Mouse (Mus musculus): ENCODE measurements around the gene Acsf3. TPM values are rescaled to one million over a fixed set of nuclear protein-coding genes. Genes with fewer than 3 reads are reported as not detected.

Acsf3 gene
- total RNA-seq, 1 experiment = 11.7 TPM

DNA sequence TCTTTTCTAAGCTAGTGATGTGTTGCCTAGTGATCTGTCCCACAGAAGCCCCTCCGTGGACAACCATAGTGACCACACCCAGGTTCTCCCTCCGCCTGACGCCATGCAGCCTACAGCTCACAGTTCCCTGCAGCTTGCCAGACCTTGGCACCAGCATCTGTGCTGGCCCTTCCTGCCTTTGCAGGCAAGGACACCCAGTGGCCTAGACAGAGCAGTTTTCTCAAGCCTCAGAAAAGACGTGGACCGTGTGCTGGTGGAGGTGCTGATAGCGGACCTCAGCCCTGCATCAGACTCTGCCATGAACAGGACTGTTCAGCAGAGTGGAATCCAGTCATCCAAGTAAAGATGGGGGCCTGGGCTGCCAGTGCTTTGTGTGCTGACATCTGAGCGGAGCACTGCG is 35.1 kb downstream of the Acsf3 start:
- no peak for TF ChIP-seq CHD2 (IDR thresholded peaks at IDR 0.05; ENCODE audit: low read depth, low read length)
- TF ChIP-seq ZC3H11A (IDR thresholded peaks at IDR 0.05; ENCODE audit: borderline replicate concordance, low read depth, low read length) = no peak
- TF ChIP-seq ZNF384 (IDR thresholded peaks at IDR 0.05; ENCODE audit: low read depth, low read length) = no peak
- TF ChIP-seq MAFK (IDR thresholded peaks at IDR 0.05; ENCODE audit: insufficient read depth, low read depth, low read length) = no peak
- TF ChIP-seq HCFC1 (IDR thresholded peaks at IDR 0.05; ENCODE audit: borderline replicate concordance, insufficient read depth, low read length) = no peak
- Histone ChIP-seq H3K9me3 (ENCODE audit: control insufficient read depth, insufficient read depth, low read depth, low read length) (no peaks in the 10 kb centered on the region), H3K27ac (ENCODE audit: insufficient read depth, low read depth, low read length, poor library complexity, severe bottlenecking) (no peak overlapping the region), H3K4me1 (ENCODE audit: control insufficient read depth in 2 of 2, insufficient read depth in 2 of 2, low read length in 2 of 2, poor library complexity in 1 of 2) (no peaks in the 10 kb centered on the region; a peak in 1 of 4 replicates), H3K9ac (ENCODE audit: insufficient read depth, low read depth, low read length, poor library complexity, severe bottlenecking) (no peak overlapping the region), H3K36me3 (ENCODE audit: control insufficient read depth, insufficient read depth, low read length, poor library complexity, severe bottlenecking) (no peaks in the 10 kb centered on the region), H3K4me3 (ENCODE audit: insufficient read depth in 1 of 2, low read depth in 1 of 2, low read length in 2 of 2, poor library complexity in 1 of 2, severe bottlenecking in 1 of 2) (no peak overlapping the region)
- DNase-seq (ENCODE audit: low read depth, low spot score) = no peak
- in situ Hi-C loops (cut with MboI; ENCODE audit: low sequenced_read_pairs in 2 of 2, unreplicated experiment in 2 of 2) = no loop called here

DNA sequence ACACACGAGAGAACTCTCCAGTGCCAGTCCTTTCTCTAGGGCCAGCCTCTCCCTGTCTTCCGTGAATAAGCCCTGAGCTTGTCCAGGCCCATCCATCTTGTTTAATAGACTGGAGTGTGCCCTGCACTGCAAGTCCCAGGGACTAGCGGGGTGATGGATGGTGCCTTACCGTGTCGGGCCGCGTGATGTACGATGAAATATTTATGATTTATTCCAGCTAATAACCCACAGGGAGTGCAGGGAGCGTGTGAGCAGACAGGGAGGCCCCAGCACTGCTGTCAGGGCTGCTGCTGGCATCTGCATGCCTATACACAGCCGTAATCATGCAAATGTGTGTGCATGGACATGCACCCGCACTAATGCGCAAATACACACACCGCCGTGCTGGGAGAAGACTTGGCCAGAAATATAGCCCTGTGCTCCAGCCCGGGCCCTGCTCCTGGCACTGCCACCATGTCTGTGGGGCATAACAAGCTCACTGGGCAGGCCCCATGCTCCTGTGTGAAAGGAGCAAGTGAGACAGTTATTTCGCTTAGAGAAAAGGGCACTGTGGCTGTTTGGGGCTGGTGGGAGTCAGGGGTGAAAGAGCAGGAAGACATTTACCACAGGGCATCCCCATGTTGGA is 36.7 kb downstream of the Acsf3 start:
- in situ Hi-C loops (cut with MboI; ENCODE audit: low sequenced_read_pairs in 2 of 2, unreplicated experiment in 2 of 2) = no loop called here
- Histone ChIP-seq H3K9ac (ENCODE audit: insufficient read depth, low read depth, low read length, poor library complexity, severe bottlenecking) (no peak overlapping the region), H3K4me1 (ENCODE audit: control insufficient read depth in 2 of 2, insufficient read depth in 2 of 2, low read length in 2 of 2, poor library complexity in 1 of 2) (no peaks in the 10 kb centered on the region; a peak in 1 of 4 replicates), H3K36me3 (ENCODE audit: control insufficient read depth, insufficient read depth, low read length, poor library complexity, severe bottlenecking) (no peaks in the 10 kb centered on the region), H3K4me3 (ENCODE audit: insufficient read depth in 1 of 2, low read depth in 1 of 2, low read length in 2 of 2, poor library complexity in 1 of 2, severe bottlenecking in 1 of 2) (no peak overlapping the region), H3K9me3 (ENCODE audit: control insufficient read depth, insufficient read depth, low read depth, low read length) (no peaks in the 10 kb centered on the region), H3K27ac (ENCODE audit: insufficient read depth, low read depth, low read length, poor library complexity, severe bottlenecking) (no peak overlapping the region)
- TF ChIP-seq MAFK (IDR thresholded peaks at IDR 0.05; ENCODE audit: insufficient read depth, low read depth, low read length) = no peak
- TF ChIP-seq ZNF384 (IDR thresholded peaks at IDR 0.05; ENCODE audit: low read depth, low read length) = no peak
- no peak for TF ChIP-seq HCFC1 (IDR thresholded peaks at IDR 0.05; ENCODE audit: borderline replicate concordance, insufficient read depth, low read length)
- TF ChIP-seq ZC3H11A (IDR thresholded peaks at IDR 0.05; ENCODE audit: borderline replicate concordance, low read depth, low read length) = no peak
- TF ChIP-seq CHD2 (IDR thresholded peaks at IDR 0.05; ENCODE audit: low read depth, low read length) = no peak
- DNase-seq (ENCODE audit: low read depth, low spot score) = no peak

DNA sequence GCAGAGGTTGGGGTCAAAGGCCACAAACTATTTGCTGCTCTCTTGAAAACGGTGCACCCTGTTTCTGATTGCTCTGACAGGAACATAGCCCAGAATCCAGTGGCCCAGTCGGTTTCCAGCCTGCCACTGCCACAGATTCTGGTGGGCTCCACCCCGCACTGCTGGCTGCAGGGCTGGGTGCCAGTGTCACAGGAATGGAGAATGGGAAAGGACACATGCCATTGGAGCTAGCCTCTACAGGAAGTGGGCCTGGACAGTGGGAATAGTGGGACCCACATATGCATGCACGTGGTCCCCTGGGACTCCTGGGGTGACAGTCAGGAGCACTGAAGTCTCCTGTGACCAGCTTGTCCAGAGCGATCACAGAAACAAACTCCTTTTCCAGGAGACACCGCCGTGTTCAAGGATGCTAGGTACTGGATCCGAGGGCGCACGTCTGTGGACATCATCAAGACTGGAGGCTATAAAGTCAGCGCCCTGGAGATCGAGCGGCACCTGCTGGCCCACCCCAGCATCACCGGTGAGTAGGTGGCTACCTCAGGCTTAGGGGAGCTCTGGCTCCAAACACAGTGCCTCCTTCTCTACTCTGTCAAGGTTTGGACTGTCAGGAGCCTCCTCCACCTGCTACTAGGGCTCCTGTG is 37.4 kb downstream of the Acsf3 start:
- TF ChIP-seq CHD2 (IDR thresholded peaks at IDR 0.05; ENCODE audit: low read depth, low read length) (no peak), ZNF384 (IDR thresholded peaks at IDR 0.05; ENCODE audit: low read depth, low read length) (no peak), HCFC1 (IDR thresholded peaks at IDR 0.05; ENCODE audit: borderline replicate concordance, insufficient read depth, low read length) (no peak), MAFK (IDR thresholded peaks at IDR 0.05; ENCODE audit: insufficient read depth, low read depth, low read length) (no peak), ZC3H11A (IDR thresholded peaks at IDR 0.05; ENCODE audit: borderline replicate concordance, low read depth, low read length) (no peak)
- no peak for DNase-seq (ENCODE audit: low read depth, low spot score)
- H3K9me3 ChIP-seq (ENCODE audit: control insufficient read depth, insufficient read depth, low read depth, low read length) = no peaks in the 10 kb centered on the region
- H3K36me3 ChIP-seq (ENCODE audit: control insufficient read depth, insufficient read depth, low read length, poor library complexity, severe bottlenecking) = peaks cover 3% of the 10 kb centered on the region; the same call in 1 of the 2 replicates
- no peak overlapping the region for H3K9ac ChIP-seq (ENCODE audit: insufficient read depth, low read depth, low read length, poor library complexity, severe bottlenecking)
- no peak overlapping the region for H3K27ac ChIP-seq (ENCODE audit: insufficient read depth, low read depth, low read length, poor library complexity, severe bottlenecking)
- in situ Hi-C loops (cut with MboI; ENCODE audit: low sequenced_read_pairs in 2 of 2, unreplicated experiment in 2 of 2) = no loop called here
- no peaks in the 10 kb centered on the region; a peak in 1 of 4 replicates for H3K4me1 ChIP-seq (ENCODE audit: control insufficient read depth in 2 of 2, insufficient read depth in 2 of 2, low read length in 2 of 2, poor library complexity in 1 of 2)
- H3K4me3 ChIP-seq (ENCODE audit: insufficient read depth in 1 of 2, low read depth in 1 of 2, low read length in 2 of 2, poor library complexity in 1 of 2, severe bottlenecking in 1 of 2) = no peak overlapping the region

DNA sequence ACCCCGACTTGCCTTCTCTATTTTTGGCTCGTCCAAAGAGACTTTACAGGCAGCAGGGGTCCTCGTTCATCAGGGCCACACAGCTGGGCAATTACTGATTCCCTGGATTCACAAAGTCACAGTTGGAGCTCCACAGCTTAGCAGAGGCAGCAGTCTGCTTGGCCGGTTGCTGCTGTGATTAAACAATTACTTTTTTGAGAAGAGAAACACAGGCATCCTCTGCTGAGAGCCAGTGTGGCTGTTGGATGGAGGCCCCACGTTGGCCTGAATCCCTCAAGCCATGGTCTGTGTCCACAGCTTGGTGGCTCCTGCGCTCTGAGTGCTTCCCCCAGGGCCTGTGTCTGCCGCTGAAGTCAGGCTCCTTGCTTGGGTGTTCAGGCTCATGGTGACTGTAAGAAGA is 39.3 kb downstream of the Acsf3 start:
- DNase-seq (ENCODE audit: low read depth, low spot score) = no peak
- no peaks in the 10 kb centered on the region for H3K9me3 ChIP-seq (ENCODE audit: control insufficient read depth, insufficient read depth, low read depth, low read length)
- no peak overlapping the region for H3K27ac ChIP-seq (ENCODE audit: insufficient read depth, low read depth, low read length, poor library complexity, severe bottlenecking)
- H3K4me1 ChIP-seq (ENCODE audit: control insufficient read depth in 2 of 2, insufficient read depth in 2 of 2, low read length in 2 of 2, poor library complexity in 1 of 2) = no peaks in the 10 kb centered on the region; a peak in 1 of 4 replicates
- in situ Hi-C loops (cut with MboI; ENCODE audit: low sequenced_read_pairs in 2 of 2, unreplicated experiment in 2 of 2) = no loop called here
- TF ChIP-seq MAFK (IDR thresholded peaks at IDR 0.05; ENCODE audit: insufficient read depth, low read depth, low read length) (no peak), CHD2 (IDR thresholded peaks at IDR 0.05; ENCODE audit: low read depth, low read length) (no peak), ZC3H11A (IDR thresholded peaks at IDR 0.05; ENCODE audit: borderline replicate concordance, low read depth, low read length) (no peak), ZNF384 (IDR thresholded peaks at IDR 0.05; ENCODE audit: low read depth, low read length) (no peak), HCFC1 (IDR thresholded peaks at IDR 0.05; ENCODE audit: borderline replicate concordance, insufficient read depth, low read length) (no peak)
- peaks cover 3% of the 10 kb centered on the region; the same call in 1 of the 2 replicates for H3K36me3 ChIP-seq (ENCODE audit: control insufficient read depth, insufficient read depth, low read length, poor library complexity, severe bottlenecking)
- H3K9ac ChIP-seq (ENCODE audit: insufficient read depth, low read depth, low read length, poor library complexity, severe bottlenecking) = no peak overlapping the region
- no peak overlapping the region for H3K4me3 ChIP-seq (ENCODE audit: insufficient read depth in 1 of 2, low read depth in 1 of 2, low read length in 2 of 2, poor library complexity in 1 of 2, severe bottlenecking in 1 of 2)
